Mouse (Mus musculus) G1E (cell line): ENCODE results near the gene Defb11.

Experiments used
- CTCF ChIP-seq: IDR thresholded peaks from 2 replicates; pipeline ENCODE4 v1.5.1; 2012; ENCODE audit warnings: low read depth, low read length, inconsistent platforms, mixed read lengths
- GATA1 ChIP-seq: IDR thresholded peaks from 2 replicates; pipeline ENCODE4 v1.6.1; 2012; ENCODE audit warnings: borderline replicate concordance, low read length, inconsistent platforms, mixed read lengths
- GATA2 ChIP-seq: IDR thresholded peaks from 2 replicates; pipeline ENCODE4 v1.6.1; 2012; ENCODE audit warnings: low read depth, low read length, inconsistent platforms, borderline replicate concordance
- TAL1 ChIP-seq: conservative IDR thresholded peaks from 2 replicates; pipeline ENCODE4 v1.6.1; 2012; ENCODE audit warnings: low read depth, low read length, inconsistent platforms, mixed read lengths

- TF ChIP-seq CTCF = no peak
- TF ChIP-seq GATA1 = no peak
- TF ChIP-seq TAL1 = no peak
- TF ChIP-seq GATA2 = no peak
Observed at GRCm38 (mm10) chr8:21946462-21946861, 40.2 kb upstream of the Defb11 start, which contains the start of gene Defb13.
